Mouse (Mus musculus) embryo, embryonic 11 days (tissue): ENCODE results near the gene Grid2.
"Not testable (repeated sequence)": the region's sequence is repeated elsewhere in the genome, so short reads cannot be mapped to it uniquely, and the experiment has no call there.

Experiments used
- DNase-seq: peaks from one replicate; pipeline ENCODE4 v3.0.0-alpha.2; 2015

Gene Grid2

DNA sequence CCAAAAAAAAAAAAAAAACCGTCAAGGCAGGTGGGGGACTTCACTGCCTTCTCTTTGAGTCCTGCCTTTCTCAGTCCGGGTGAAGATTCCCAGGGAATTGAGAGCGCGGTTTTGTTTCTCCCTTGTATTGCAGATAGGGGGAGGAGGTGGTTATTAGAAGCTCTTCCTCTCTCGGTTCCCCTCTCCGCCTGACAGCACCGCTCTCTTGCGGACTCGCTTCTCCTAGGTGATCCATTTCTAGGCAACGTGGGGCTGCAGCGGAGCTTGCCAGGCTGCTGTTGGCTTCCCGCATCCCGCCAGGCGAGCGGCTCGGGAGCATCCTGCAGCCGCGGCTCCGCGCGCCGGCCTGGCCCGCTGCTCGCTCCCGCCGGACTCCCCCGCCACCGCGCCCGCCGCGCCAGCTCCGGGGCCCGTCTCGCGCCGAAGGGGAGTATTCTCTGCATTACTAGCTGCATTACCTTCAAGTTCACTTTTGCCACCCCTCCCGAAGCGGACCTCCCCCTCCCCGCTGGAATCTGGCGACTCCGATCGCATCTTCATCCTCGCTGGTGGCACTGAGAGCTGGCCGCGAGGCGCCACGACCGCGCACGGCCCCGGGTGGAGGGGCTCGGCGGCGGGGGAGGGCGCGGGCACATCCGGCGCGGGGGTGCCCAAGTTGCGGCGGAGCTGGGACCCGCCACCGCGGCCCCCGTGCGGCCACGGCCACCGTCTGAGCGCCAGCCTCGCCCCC is at the start of gene Grid2:
TSS of gene Grid2 (plus strand) at position 51 of the 730 bp plus-strand sequence.
- peak; percentile 75 for DNase-seq

DNA sequence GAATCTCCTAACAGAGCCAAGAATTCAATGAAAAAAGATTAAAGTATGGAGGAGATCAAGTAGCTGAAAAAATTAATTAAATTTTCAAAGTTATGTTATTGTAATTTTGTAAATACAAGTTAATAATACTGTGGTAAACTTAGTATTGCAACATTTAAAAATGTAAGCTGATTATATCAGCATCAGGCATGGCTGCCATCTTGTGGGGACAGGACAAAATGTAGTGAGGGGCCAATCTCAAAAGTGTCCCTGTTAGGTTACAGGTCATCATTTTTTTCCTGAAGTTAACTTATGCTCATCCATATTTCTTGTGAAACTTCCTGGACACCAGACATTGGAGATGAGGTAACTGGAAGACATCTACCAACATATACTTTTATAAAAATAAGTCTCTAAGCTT is 4.9 kb upstream of the Grid2 start:
- no peak for DNase-seq

DNA sequence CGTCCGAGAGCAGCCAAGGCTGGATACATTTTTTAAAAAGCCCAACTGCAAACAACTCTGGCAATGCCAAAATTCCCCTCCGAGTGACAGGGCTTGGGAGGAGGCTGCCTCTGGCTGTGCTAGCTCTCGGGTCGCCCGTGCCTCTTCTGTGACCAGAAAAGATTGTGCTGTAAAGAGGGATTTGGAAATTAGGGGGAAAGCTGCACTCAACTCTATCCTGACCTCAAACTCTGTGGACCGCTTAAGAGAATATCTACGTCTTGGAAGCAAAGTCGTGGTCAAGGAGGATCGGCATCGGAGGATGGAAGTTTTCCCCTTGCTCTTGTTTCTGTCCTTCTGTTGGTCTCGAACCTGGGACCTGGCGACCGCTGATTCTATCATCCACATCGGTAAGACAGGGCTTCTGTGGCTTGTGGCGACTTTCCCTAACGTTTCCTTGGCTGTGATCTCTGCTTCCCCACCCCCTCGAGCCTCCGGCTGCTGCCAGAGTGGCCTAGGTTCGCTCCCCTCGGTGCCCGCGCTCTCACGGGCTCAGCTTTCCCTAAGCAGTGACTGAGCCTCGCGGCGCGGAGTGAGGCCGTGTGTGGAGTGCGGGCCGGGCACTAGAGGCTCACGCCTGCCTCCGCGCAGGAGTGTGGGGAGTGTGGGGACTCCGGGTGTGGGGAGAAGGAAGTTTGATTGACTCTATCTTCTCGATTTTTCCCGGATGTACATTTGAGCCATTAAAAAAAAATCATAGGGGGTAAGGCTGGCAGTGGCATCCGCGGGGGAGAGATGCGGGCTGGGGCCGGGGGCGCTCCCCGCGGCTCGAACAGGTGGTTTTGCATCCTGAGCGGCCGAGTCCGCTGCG is 1.1 kb downstream of the Grid2 start:
- DNase-seq: peak; percentile 67

DNA sequence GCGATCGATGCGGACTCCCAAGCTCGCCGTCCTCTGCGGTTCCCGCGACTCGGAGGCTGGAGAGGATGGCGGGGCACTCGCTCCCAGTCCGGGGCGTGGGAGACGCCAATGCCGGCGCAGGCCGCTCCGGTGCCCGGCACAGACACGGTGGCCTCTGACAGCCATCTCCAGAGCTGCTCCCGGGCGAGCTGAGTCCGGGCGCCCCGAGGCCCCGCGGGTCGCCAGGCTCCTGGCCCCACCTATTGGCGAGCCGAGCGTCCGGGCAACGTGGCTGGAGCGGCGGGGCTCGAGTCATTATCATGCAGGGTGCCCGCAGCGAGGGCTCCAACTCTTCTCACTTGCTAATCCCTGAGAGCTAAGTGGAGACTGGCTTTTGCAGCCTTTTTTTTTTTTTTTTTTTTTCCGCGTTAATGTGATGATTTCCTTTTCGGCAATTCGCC is 1.8 kb downstream of the Grid2 start:
- DNase-seq: peak; percentile 72

DNA sequence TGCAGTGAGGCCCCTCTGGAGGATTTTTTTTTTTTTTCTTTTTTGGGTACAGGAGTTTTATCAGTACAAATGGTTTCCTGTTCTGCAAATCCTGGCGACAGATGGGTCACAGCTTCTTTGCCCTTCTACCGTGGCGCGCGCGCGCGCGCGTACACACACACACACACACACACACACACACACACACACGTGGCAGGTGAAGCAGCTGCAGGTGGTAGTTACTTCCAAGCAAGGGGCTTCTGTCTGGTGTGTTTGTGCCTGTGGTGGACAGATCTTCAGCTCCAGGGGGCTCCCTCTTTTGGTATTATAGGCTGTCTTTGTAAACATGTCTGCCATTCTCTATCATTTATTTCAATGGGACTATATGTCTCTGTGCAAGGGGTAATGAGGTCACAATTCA is 2.2 kb downstream of the Grid2 start:
- DNase-seq: no peak

DNA sequence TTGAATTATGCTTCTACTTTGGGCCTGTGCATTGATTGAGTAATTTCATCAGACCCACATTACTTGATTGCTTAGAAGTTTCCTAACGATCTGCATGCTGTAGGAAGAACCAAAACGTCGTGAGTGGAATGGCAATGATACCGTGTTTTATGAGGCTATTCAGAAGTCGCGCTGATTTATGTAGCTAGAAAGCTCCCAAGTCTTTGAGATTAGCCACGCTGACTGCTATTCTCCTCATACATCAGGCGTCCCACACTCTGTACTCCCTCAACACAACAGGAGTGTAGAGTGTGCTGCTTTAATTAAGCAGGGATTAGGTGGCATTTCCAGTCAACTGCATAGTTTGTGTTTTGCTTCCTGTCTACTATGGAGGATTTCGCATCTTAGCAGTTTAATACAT is 4.1 kb downstream of the Grid2 start:
- peak; percentile 64 for DNase-seq

DNA sequence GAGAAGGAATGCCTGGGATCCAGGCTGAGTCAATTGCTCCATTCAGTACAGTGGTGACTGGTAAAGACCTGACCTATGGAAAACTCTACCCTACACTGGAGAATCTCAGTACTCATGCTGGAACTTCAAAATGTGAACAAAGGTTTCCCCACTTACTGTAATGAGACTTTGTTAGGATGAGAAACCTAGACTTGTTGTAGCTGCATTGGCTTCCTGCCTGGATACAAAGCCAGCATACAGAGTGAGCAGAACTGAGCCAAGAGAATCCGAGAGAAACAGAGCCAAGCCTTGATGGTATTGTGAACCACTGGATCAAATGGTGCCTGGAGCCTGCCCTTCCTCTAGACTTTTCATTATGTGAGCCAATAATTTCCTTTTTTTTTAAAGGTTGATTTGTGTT is 28.7 kb downstream of the Grid2 start:
- no peak for DNase-seq

DNA sequence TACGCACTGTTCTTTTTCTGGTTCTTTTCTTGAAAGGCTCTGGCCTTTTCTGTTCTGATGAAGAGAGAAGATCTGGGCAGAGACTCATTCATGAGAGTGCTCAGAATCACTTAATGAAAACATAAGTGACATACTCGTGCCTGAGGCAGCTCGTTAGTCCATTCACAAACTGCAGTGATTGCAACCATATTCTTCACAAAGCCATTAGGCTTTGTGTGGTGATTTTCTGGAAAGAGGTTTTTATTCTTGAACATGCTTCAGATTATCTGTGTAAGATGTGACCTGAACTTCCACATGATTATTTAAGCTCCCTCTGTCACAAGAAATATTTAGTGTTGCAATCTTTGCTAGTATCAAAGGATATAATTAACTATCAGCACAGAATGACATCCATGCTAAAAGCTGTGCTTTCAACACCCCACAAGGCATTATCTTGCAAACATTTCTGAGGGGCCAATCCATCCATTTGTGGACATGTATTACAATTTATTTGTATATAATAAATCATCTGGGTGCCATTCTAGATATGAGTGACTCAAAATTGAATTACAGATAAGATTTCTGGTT is 86.8 kb downstream of the Grid2 start:
- no peak for DNase-seq

DNA sequence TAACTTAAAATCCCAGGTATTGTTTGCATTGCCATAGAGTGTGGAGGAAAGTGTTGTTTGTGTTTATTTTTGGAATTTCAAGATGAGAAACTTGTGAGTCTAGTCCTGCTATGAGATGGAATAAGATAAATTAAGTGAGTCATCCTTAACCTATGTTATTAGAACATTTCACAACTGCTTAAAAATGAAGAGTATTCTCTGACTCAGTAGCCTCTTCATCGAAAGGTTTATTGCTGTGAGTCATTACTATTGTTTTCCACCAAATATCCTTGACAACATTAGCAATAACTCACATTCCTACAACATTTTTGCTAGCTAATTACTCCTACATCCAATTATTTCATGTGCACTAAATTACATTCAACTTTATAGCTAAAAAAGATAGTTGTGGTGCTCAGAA is 91.3 kb downstream of the Grid2 start:
- DNase-seq: no peak

DNA sequence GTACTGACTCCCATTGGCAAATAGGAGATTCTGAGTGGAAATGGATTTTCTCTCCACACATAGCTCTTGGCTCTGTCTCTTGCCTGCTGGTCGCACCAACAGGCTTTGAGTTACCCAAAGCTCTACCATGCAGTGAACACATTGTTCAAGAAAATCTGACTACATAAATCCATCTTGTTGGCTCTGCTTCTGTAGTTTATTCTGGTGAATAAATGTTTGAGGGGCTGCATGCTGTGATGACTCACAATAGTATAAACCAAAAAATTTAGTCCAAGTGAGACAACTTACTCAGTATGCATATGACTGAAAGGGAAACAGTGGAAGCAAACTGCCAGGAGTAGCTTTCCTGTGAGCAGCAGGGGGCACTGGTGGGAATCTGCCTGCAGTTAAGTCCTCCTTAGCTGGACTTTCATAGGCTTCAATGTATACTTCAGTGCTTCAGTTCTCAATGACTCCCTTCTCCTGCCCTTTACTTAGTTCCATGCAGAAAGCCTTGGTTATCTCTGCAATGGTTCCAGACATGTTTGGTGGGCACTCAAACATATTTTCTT is 125.5 kb downstream of the Grid2 start:
- DNase-seq: peak; percentile 1

DNA sequence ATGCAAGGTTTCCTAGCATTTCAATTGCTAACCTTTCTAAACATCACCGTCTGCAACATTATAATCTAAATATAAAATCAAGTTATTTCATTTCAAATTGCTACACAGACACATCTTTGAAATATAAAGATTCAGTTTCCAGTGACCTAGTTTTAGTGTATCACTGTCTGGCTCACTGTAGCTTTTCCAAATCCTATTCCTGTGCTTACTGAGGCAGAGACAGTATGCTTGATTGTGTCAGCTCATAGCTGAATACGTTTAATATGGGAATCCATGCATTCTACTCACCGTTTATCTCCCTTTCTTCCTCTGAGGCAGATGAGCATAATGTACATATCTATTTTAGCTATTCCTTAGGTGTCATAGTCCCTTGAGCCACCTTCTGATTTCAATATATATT is 146.0 kb downstream of the Grid2 start:
- no peak for DNase-seq

DNA sequence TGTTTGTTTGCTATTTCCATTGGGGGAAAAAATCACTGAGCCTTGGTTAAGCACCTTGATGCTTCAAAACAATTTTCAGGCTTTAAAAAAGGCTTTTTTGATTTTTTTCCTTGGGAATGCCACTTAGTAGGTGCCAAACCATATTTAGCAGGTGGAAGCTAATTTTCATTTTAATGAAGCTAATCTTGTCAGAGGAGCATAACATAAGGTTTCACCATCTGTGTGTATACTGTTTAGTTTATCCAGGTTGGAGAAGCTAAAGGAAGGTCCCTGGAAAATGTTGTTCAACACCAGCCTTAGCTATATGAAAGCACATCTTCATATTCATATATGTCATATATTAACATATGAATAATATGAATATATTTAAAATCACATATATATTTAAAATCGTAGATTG is 161.9 kb downstream of the Grid2 start:
- DNase-seq: no peak

DNA sequence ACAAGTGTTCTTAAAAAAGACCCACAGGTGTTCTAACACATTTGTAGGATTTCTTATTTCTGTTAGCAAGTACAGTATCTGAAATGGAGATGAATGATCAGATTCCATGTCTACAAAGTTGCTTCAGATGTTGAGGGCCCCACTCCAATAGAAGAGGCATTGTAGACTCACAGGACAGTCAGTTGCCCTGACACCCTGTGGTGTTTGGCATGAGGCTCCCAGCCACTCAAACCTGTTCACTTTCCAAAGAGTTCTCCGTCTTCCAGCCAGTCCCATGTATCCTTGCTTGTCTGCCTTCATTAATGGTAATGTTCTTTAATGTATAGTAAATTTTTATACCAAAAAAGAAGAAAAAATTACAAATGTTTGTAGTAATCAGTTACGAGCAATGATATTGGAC is 177.1 kb downstream of the Grid2 start:
- DNase-seq: no peak

DNA sequence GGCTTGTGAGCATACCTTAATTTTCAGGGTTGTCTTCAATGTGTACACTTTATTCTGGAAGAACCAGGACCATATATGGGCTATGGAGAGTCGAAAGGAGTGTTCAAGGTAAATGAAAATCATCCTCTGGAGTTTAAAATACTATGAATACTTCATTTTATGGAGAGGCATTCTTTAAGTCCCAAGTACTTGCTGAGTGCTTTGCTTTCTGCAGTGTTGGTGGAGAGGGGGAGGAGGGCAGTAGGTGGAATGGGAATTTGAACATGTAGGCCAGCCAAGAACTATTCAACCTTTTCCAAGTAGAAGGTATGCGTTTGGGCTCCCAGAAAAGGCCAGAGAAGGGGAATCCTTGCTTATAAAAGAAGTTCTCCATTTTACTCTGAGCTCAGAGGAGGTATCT is 192.5 kb downstream of the Grid2 start:
- DNase-seq: no peak

DNA sequence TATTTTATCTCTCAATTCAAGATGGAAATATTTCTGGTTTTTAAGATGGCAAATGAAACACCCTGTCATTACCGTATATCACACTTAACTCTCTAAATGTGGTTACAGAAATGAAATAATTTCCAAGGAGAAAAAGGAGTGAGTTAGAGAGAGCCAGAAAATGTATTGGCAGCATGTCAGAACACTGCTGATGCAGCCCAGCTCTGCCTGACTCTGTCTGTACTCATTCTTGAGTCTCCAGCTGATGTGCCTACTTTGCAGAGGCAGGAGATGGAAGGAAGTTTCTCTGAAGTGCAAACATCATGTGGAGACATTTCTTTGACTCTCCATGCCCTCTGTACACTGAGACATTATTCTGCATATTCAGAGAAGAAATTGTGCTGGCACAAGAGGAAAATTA is 226.5 kb downstream of the Grid2 start:
- no peak for DNase-seq

DNA sequence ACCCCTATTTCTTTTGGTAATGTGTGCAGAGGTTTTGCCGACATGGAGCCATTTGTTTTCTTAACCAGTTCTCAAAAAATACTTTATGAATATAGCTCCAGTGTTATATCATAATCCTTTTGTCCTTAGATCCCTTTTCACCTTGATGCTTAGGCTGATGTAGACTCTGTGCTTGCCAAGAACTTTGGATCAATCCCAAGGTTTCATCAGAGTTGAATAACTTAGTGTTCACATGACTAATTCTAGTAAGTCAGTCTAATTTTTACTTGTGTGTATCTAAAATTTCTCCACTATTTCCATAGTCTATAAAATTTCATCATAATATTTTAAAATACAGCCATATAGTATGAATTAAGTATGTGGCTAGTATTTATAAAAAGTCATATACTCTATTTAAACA is 259.3 kb downstream of the Grid2 start:
- DNase-seq: no peak

DNA sequence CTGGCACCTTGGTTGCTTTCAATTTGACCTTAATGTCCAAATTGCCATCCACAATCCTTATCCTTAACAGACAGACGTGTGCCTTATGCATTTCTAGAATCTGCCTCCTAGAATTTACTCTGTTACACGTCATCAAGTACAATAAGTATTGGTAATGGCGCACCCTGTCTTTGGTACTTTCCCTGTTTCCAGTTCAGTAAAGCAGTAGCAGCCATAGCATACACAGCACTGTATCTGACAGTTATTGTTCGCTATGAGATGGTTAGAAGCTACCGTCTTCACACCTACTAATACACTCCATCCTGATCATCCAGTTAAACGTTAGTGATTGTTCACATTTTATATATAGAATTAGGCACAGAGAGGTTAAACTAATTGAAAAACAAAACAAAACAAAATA is 260.3 kb downstream of the Grid2 start:
- DNase-seq: no peak

DNA sequence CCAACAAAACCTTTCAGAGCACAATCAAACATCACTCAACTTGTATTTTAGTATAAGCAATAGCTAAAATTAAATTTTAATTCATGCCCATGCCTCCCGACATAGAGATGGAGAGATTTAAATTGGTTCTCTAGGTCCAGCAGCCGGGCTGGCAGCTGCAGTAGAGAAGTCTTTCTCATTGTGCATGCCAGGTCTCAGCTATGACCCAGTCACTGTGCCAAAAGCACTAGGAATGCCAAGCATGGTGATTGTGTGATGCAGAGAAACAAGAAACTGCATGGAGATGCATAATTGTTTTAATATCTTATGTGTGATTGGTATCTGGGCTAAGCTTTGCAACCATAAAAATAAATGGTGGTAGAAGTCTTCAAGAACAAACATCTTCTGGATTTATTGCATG is 276.1 kb downstream of the Grid2 start:
- DNase-seq: no peak

DNA sequence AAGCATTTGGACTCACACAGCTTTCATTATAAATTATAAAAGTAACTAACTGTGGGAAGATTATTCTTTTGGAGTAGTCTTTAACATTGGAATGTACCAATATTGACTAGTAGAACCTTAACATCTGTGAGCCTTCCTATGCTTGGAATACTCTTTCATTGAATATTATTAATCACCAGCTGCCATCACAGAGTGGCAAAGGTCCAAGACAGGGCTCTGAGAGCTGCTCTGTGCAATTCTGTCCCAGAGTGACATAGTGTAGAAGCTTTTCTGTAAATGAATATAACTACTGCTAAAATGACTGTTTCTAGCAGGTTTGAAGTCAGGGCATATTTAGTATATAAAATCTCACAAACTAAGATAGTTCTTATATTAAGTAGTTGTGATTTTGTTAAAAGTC is 277.2 kb downstream of the Grid2 start:
- DNase-seq: no peak

DNA sequence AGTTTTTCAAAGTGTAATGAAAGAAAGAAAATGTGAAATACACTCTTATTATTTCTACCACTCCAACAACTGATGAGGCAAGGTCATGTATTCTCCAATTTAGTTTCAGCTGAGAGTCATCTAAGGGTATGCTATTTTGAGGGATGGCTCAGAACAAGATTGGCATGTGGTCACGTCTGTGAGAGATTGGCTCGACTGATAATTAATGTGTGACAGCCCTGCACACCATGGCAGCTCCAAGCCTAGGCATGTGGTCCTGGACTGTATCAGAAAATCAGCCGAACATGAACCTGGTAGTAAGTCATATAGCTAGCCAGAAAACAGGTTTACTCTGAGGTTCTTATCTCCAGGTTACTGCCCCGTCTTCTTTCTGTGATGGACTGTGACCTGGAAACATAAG is 292.1 kb downstream of the Grid2 start:
- no peak for DNase-seq

DNA sequence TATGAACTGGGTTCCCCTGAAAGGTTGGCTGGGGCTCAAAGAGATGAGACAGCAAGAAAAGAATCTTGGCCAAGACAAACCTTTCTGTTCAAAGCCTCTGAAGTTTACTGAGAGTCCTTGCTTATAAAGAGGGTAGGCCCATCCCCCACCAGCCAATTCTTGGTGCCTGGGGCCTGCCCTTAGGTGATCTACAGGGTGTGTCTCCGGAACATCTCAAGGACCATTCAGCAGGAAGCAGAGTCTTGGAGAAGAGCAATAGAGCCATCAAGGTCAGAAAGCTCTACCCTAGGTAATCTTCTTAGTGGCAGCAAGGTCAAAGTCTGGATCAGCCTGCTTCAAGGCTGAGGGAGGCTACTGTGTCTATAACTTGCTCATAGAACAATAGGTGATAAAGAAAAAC is 313.1 kb downstream of the Grid2 start:
- DNase-seq: not testable (repeated sequence)

DNA sequence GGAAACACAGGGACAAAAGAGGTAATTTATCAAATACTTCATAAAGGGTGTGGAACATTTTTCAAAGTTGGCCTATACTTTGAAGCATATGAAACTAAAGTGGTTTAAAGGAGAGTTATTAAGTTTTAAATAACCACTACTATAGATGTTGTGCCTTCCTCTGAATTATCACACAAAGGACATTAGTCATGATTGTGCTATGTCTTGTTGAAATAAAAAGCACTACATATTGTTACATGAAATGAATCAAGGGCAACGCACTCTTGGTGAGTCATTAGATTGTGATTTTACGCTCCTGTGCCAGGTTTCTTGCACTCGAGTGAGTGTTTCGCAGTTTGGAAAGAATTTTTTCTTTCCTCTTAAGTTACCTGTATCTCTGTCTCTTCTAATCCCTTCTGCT is 335.0 kb downstream of the Grid2 start:
- no peak for DNase-seq

DNA sequence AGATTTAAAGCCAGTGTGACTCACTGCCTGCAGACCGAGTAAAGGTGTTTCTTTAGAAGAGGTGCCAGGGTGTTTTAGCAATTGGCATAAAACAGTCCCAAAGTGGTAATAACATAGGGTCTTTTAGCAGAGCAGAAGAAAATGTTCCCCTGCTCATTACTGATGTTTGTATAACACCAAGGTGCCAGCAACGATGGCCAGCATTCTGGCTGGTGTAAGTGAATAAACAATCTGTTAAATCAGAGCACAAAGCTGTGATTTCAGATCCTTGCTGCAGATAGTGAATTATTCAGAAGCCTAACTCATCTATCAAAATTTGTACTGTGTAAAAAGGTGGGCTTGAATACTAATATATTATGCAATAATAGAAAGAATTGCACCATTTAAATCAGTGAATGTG is 353.9 kb downstream of the Grid2 start:
- no peak for DNase-seq

DNA sequence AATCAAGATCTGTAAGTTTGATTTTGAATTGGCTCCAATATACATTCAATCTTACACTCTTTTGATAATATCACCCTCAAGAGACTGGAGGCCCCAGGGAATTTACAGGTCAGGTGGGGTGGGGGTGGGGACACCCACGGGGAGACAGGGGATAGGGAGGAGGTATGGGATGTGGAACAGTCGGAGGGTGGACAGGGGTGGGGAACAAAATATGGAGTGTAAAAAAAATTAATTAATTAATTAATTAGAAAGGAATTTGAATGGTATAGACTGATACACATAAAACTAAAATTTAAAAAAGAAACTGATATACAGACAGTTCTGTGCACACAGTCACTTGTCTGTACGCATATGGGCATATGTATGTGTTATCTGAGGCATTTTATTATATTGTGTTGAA is 380.3 kb downstream of the Grid2 start:
- no peak for DNase-seq
